Mouse (Mus musculus): ENCODE measurements at regions not wholly inside any gene's neighbourhood (a gene's known extent, or its start where the extent isn't known, plus 50 kb on each side); places are given as distances from the start of the nearest gene placed in this dataset.

- 26% methylated on average over 6 of the region's 6 CpGs for WGBS
- H3K4me1 ChIP-seq (ENCODE audit: control insufficient read depth, insufficient read depth, insufficient read length), result peaks cover 2% of the 10 kb centered on the region; the same call in 1 of the 2 replicates
- H3K36me3 ChIP-seq (ENCODE audit: control insufficient read depth, insufficient read depth, low read length), result no peaks in the 10 kb centered on the region
- no peak overlapping the region for H3K4me3 ChIP-seq (ENCODE audit: extremely low read depth, insufficient read depth, insufficient read length)
- H3K27me3 ChIP-seq (ENCODE audit: control insufficient read depth, insufficient read depth, low read length), result no peaks in the 10 kb centered on the region
- TF ChIP-seq POLR2A (IDR thresholded peaks at IDR 0.05; ENCODE audit: low read depth, low read length), result no peak
- TF ChIP-seq CTCF (IDR thresholded peaks at IDR 0.05; ENCODE audit: extremely low read depth, insufficient read depth, insufficient read length, insufficient replicate concordance), result no peak
- no peak overlapping the region for H3K27ac ChIP-seq (ENCODE audit: insufficient read depth, low read length)
- DNase-seq (ENCODE audit: low read depth in 1 of 2, low spot score in 2 of 2), result no peak
Measured at GRCm38 (mm10) chr6:89003197-89003923, 101.3 kb downstream of the Tpra1 start.

- Histone ChIP-seq H3K27ac (ENCODE audit: insufficient read depth, low read length) (no peak overlapping the region), H3K27me3 (ENCODE audit: control insufficient read depth, insufficient read depth, low read length) (no peaks in the 10 kb centered on the region), H3K4me1 (ENCODE audit: control insufficient read depth, insufficient read depth, insufficient read length) (peaks cover 2% of the 10 kb centered on the region; the same call in 1 of the 2 replicates), H3K36me3 (ENCODE audit: control insufficient read depth, insufficient read depth, low read length) (no peaks in the 10 kb centered on the region), H3K4me3 (ENCODE audit: extremely low read depth, insufficient read depth, insufficient read length) (no peak overlapping the region)
- DNase-seq (ENCODE audit: low read depth in 1 of 2, low spot score in 2 of 2), result no peak
- TF ChIP-seq CTCF (IDR thresholded peaks at IDR 0.05; ENCODE audit: extremely low read depth, insufficient read depth, insufficient read length, insufficient replicate concordance), result no peak
- TF ChIP-seq POLR2A (IDR thresholded peaks at IDR 0.05; ENCODE audit: low read depth, low read length), result no peak
- 58% methylated on average over 4 of the region's 4 CpGs for WGBS
Measured at GRCm38 (mm10) chr6:89005094-89005493, 103.0 kb downstream of the Tpra1 start.

GRCm38 (mm10) chr6:89006997-89007396, 104.9 kb downstream of the Tpra1 start:
- 0 out of 2 replicates have a peak, but pooled peaks cover 2% of the 10 kb centered on the region for H3K4me1 ChIP-seq (ENCODE audit: control insufficient read depth, insufficient read depth, insufficient read length)
- DNase-seq (ENCODE audit: low read depth in 1 of 2, low spot score in 2 of 2), result no peak
- 54% methylated on average over 17 of the region's 17 CpGs for WGBS
- TF ChIP-seq POLR2A (IDR thresholded peaks at IDR 0.05; ENCODE audit: low read depth, low read length) (no peak), CTCF (IDR thresholded peaks at IDR 0.05; ENCODE audit: extremely low read depth, insufficient read depth, insufficient read length, insufficient replicate concordance) (no peak)
- H3K27me3 ChIP-seq (ENCODE audit: control insufficient read depth, insufficient read depth, low read length), result no peaks in the 10 kb centered on the region
- no peak overlapping the region for H3K27ac ChIP-seq (ENCODE audit: insufficient read depth, low read length)
- H3K4me3 ChIP-seq (ENCODE audit: extremely low read depth, insufficient read depth, insufficient read length), result no peak overlapping the region; the same call in 1 of the 2 replicates
- H3K36me3 ChIP-seq (ENCODE audit: control insufficient read depth, insufficient read depth, low read length), result no peaks in the 10 kb centered on the region

DNA sequence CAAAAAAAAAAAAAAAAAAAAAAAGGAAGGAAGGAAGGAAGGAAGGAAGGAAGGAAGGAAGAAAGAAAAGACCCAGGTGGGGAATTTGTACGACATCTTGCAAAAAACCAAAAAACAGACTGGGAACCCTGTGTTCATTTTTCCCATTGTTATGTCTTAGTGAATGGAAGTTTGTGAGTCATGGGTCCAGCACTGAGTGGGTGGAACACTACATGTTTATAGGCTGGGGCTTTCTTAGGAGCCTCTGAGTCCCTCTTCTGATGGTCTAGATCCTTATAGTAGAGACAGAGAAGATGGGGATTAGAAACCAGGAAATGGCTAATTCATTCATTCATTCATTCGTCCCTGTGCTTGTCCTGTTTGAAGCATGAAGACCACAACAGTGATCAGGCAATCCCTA, 105.5 kb downstream of the Tpra1 start:
- DNase-seq (ENCODE audit: low read depth in 1 of 2, low spot score in 2 of 2), result no peak
- no peak for TF ChIP-seq POLR2A (IDR thresholded peaks at IDR 0.05; ENCODE audit: low read depth, low read length)
- TF ChIP-seq CTCF (IDR thresholded peaks at IDR 0.05; ENCODE audit: extremely low read depth, insufficient read depth, insufficient read length, insufficient replicate concordance), result no peak
- H3K27me3 ChIP-seq (ENCODE audit: control insufficient read depth, insufficient read depth, low read length), result no peaks in the 10 kb centered on the region
- no peak overlapping the region for H3K4me3 ChIP-seq (ENCODE audit: extremely low read depth, insufficient read depth, insufficient read length)
- no peak overlapping the region for H3K27ac ChIP-seq (ENCODE audit: insufficient read depth, low read length)
- H3K36me3 ChIP-seq (ENCODE audit: control insufficient read depth, insufficient read depth, low read length), result no peaks in the 10 kb centered on the region
- H3K4me1 ChIP-seq (ENCODE audit: control insufficient read depth, insufficient read depth, insufficient read length), result 0 out of 2 replicates have a peak, but pooled peaks cover 2% of the 10 kb centered on the region
- 50% methylated on average over 2 of the region's 2 CpGs for WGBS

- 10% methylated on average over 18 of the region's 18 CpGs for WGBS
- no peaks in the 10 kb centered on the region for H3K27me3 ChIP-seq (ENCODE audit: control insufficient read depth, insufficient read depth, low read length)
- no peaks in the 10 kb centered on the region for H3K4me1 ChIP-seq (ENCODE audit: control insufficient read depth, insufficient read depth, insufficient read length)
- no peak overlapping the region for H3K4me3 ChIP-seq (ENCODE audit: extremely low read depth, insufficient read depth, insufficient read length)
- TF ChIP-seq CTCF (IDR thresholded peaks at IDR 0.05; ENCODE audit: extremely low read depth, insufficient read depth, insufficient read length, insufficient replicate concordance) (no peak), POLR2A (IDR thresholded peaks at IDR 0.05; ENCODE audit: low read depth, low read length) (no peak)
- DNase-seq (ENCODE audit: low read depth in 1 of 2, low spot score in 2 of 2), result no peak
- H3K27ac ChIP-seq (ENCODE audit: insufficient read depth, low read length), result no peak overlapping the region
- no peaks in the 10 kb centered on the region for H3K36me3 ChIP-seq (ENCODE audit: control insufficient read depth, insufficient read depth, low read length)
Measured at GRCm38 (mm10) chr6:89008614-89009171, 106.6 kb downstream of the Tpra1 start.

- H3K4me3 ChIP-seq (ENCODE audit: extremely low read depth, insufficient read depth, insufficient read length), result no peak overlapping the region
- 63% methylated on average over 12 of the region's 12 CpGs for WGBS
- DNase-seq (ENCODE audit: low read depth in 1 of 2, low spot score in 2 of 2), result no peak
- H3K4me1 ChIP-seq (ENCODE audit: control insufficient read depth, insufficient read depth, insufficient read length), result no peaks in the 10 kb centered on the region
- H3K27ac ChIP-seq (ENCODE audit: insufficient read depth, low read length), result no peak overlapping the region
- no peaks in the 10 kb centered on the region for H3K27me3 ChIP-seq (ENCODE audit: control insufficient read depth, insufficient read depth, low read length)
- TF ChIP-seq POLR2A (IDR thresholded peaks at IDR 0.05; ENCODE audit: low read depth, low read length) (no peak), CTCF (IDR thresholded peaks at IDR 0.05; ENCODE audit: extremely low read depth, insufficient read depth, insufficient read length, insufficient replicate concordance) (no peak)
- no peaks in the 10 kb centered on the region for H3K36me3 ChIP-seq (ENCODE audit: control insufficient read depth, insufficient read depth, low read length)
Measured at GRCm38 (mm10) chr6:89012998-89013689, 111.1 kb downstream of the Tpra1 start.

All from spleen, adult 2 months (tissue).